Mouse (Mus musculus) kidney, postnatal 0 days (tissue): ENCODE results near the gene Slc43a1. TPM values are rescaled to one million over a fixed set of nuclear protein-coding genes. Genes with fewer than 3 reads are reported as not detected.
"Not testable (repeated sequence)": the region's sequence is repeated elsewhere in the genome, so short reads cannot be mapped to it uniquely, and the experiment has no call there.

ENCODE experiments used
- ATAC-seq: fragments of 200-750 bp; cut with Nextera tagmentation; replicated peaks from 2 replicates; pipeline ENCODE4 v1.8.0; 2017; ENCODE audit warnings: low read depth, moderate number of reproducible peaks, moderate TSS enrichment, moderate library complexity; ENCODE audit not compliant: low FRiP score
- DNase-seq: peaks from one replicate; pipeline ENCODE4 v3.0.0-alpha.2; 2016; ENCODE audit warnings: low spot score
- H3K27ac ChIP-seq: fragments of 300-500 bp; sonication (generic); 2 replicates; pipeline ENCODE4 v1.5.1; 2014; ENCODE audit warnings: mild to moderate bottlenecking
- H3K27me3 ChIP-seq: fragments of 300-500 bp; sonication (generic); 2 replicates; pipeline ENCODE4 v1.6.1; 2014; ENCODE audit warnings: low read length, mixed read lengths; ENCODE audit not compliant: insufficient read depth
- H3K36me3 ChIP-seq: fragments of 300-500 bp; sonication (generic); 2 replicates; pipeline ENCODE4 v1.6.1; 2014; ENCODE audit warnings: low read length, mixed read lengths; ENCODE audit not compliant: insufficient read depth
- H3K4me1 ChIP-seq: fragments of 300-500 bp; sonication (generic); replicated peaks from 2 replicates; pipeline ENCODE4 v1.6.1; 2014; ENCODE audit warnings: antibody characterized with exemption, low read length, mixed read lengths; ENCODE audit not compliant: insufficient read depth
- H3K4me2 ChIP-seq: fragments of 300-500 bp; sonication (generic); 2 replicates; pipeline ENCODE4 v1.6.1; 2014; ENCODE audit warnings: mild to moderate bottlenecking, low read length, moderate library complexity, mixed read lengths
- H3K4me3 ChIP-seq: fragments of 300-500 bp; sonication (generic); replicated peaks from 2 replicates; pipeline ENCODE4 v1.5.1; 2014; ENCODE audit warnings: low read depth, low read length
- H3K9ac ChIP-seq: fragments of 300-500 bp; sonication (generic); 2 replicates; pipeline ENCODE4 v1.6.1; 2014; ENCODE audit warnings: low read depth, low read length
- H3K9me3 ChIP-seq: fragments of 300-500 bp; sonication (generic); replicated peaks from 2 replicates; pipeline ENCODE4 v1.6.1; 2016; ENCODE audit warnings: low read length, inconsistent platforms, mixed read lengths
- CTCF ChIP-seq: IDR thresholded peaks from 2 replicates; pipeline ENCODE4 v1.5.1; 2016; ENCODE audit warnings: antibody characterized with exemption, low read depth, mild to moderate bottlenecking, moderate library complexity
- WGBS: fragments of 180-500 bp; shearing (Covaris S2); extraction: QIAGEN DNeasy Blood & Tissue Kit; methylation state at CpG from one replicate; pipeline ENCODE4 v1.1.7; 2014; 5-methylcytosine and 5-hydroxymethylcytosine counted together
- polyA plus RNA-seq: library from polyadenylated mRNA; unstranded; fragments of >200 nt; fragmentation: Nextera tagmentation; extraction: Ambion mirVana; gene quantifications from 2 replicates; pipeline ENCODE4 v1.2.1, GENCODE M21; 2015

The Slc43a1 gene
- polyA plus RNA-seq, 1 experiment from 2014 or later, result 8.5 TPM

DNA sequence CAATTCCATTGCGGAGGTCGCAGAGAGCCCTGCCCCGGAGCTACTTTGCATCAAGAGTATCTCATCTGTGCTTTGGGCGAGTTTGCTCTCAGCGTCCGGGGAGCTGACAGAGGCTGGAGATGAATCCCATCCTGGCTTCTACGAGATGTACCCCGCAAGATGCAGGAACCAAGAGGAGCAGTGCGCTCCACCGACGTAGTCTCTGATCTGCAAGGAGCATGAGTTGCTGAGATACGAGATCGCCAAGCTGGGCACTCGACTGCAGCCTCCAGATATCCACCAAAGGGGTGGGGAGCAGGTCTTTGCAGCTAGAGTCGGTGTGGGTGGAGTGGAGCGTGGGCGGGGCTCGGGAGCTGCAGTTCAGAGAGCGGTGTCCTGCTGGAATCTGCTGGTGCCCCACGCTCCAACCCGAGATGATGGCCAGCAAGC lies 40.1 kb upstream of the Slc43a1 start, which contains the start of gene Ube2l6:
Ube2l6 (plus strand) TSS at position 336 of the 429 bp plus-strand sequence.
- 0% methylated on average over 21 of the region's 21 CpGs for WGBS
- Histone ChIP-seq H3K4me1 (no peaks in the 10 kb centered on the region), H3K27me3 (no peaks in the 10 kb centered on the region), H3K9me3 (no peaks in the 10 kb centered on the region), H3K9ac (peak within 1 kb of the TSS; percentile 60), H3K4me3 (peak within 1 kb of the TSS; percentile 67), H3K4me2 (peak within 1 kb of the TSS; percentile 97), H3K27ac (peak within 1 kb of the TSS; percentile 70), H3K36me3 (no peaks in the 10 kb centered on the region)
- peak; percentile 73 for ATAC-seq
- no peak for TF ChIP-seq CTCF
- peak; percentile 86 for DNase-seq

DNA sequence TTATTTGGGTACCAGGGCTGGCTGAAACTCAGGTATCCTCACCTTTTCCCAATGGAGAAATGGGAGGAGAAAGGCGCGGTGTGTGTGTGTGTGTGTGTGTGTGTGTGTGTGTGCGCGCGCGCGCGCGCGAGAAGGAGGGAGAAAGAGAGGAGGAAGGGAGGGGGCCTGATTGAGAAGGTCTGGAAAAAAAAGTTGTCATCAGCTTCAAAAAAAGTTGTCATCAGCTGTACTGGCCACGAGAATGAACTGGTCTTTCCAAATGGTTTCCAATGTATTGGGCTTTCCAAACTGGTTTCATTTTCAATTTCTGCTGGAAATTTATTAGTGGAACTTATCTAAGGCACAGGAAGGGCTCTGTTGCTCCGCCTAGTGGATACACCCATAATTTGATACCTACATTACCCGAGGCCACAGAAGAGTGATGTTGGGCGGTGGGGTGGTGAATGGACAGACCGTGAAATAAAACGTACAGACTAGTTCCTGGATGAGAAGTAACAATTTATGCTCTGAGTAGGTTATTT lies 39.5 kb upstream of the Slc43a1 start:
- DNase-seq, result peak; percentile 95
- Histone ChIP-seq H3K27me3 (no peaks in the 10 kb centered on the region), H3K9me3 (no peaks in the 10 kb centered on the region), H3K9ac (peak overlapping the region; percentile 60), H3K27ac (peak overlapping the region; percentile 70), H3K4me1 (no peaks in the 10 kb centered on the region), H3K4me3 (peak overlapping the region; percentile 67), H3K4me2 (peak overlapping the region; percentile 97), H3K36me3 (no peaks in the 10 kb centered on the region)
- WGBS, result under 1% methylated on average over 16 of the region's 16 CpGs
- peak; percentile 47 for ATAC-seq
- TF ChIP-seq CTCF, result peak; percentile 85

DNA sequence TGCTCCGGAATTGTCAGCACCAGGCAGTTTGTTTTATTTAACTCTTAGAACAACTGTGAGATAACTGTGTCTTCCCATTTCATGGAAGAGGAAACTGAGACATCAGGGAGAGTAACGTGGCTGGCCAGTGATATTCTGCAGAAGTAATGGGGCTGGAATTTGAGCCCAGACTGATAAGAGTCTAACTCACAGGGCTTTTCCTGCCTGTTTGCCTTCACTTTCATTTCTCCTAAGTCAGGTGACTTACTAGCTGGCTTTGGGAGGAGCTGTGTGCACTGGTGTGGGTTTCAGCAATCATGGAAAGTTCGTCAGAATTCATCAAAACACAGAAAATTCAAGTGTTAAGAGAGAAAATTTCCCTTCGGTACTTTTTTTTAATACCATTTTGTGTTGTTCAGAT lies 38.3 kb upstream of the Slc43a1 start:
- ATAC-seq, result no peak
- Histone ChIP-seq H3K9me3 (no peaks in the 10 kb centered on the region), H3K4me3 (no peak overlapping the region)

GRCm38 (mm10) chr2:84801223-84801622 lies 37.4 kb upstream of the Slc43a1 start:
- not testable (repeated sequence) for DNase-seq, H3K4me3 ChIP-seq, H3K36me3 ChIP-seq, H3K27me3 ChIP-seq, H3K4me1 ChIP-seq, H3K9ac ChIP-seq, ATAC-seq, H3K9me3 ChIP-seq, H3K27ac ChIP-seq, H3K4me2 ChIP-seq
- WGBS, result 80% methylated on average over 4 of the region's 5 CpGs

More for the DNA sequence above, 38.3 kb upstream of the Slc43a1 start:
- no peak overlapping the region for H3K4me2 ChIP-seq
- no peaks in the 10 kb centered on the region for H3K27me3 ChIP-seq
- no peak for TF ChIP-seq CTCF
- DNase-seq, result no peak
- H3K4me1 ChIP-seq, result no peaks in the 10 kb centered on the region
- no peak overlapping the region for H3K9ac ChIP-seq
- no peaks in the 10 kb centered on the region for H3K36me3 ChIP-seq
- H3K27ac ChIP-seq, result no peak overlapping the region
- WGBS, result 76% methylated on average over 4 of the region's 4 CpGs

DNA sequence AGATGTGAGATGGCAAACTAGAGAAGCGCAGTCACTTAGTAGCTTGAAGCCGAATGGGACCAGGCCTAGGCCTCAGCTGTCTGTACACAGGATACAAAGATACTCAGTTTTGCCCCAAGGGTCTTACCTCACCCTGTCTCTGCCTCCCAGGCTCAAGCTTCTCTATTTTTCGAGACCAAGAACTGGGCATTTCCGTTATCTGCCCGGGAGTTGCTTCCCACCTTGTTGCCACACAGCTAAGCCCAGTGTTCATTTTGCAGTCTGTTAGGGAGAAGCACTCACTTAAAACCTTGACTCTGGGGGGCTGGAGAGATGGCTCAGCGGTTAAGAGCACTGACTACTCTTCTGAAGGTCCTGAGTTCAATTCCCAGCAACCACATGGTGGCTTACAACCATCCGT lies 34.7 kb upstream of the Slc43a1 start:
- Histone ChIP-seq H3K4me3 (no peak overlapping the region), H3K9me3 (no peaks in the 10 kb centered on the region), H3K36me3 (0 out of 2 replicates have a peak, but pooled peaks cover under 1% of the 10 kb centered on the region), H3K27ac (no peak overlapping the region), H3K27me3 (no peaks in the 10 kb centered on the region), H3K9ac (no peak overlapping the region), H3K4me2 (no peak overlapping the region), H3K4me1 (no peaks in the 10 kb centered on the region)
- 93% methylated on average over 7 of the region's 7 CpGs for WGBS
- ATAC-seq (no peak), DNase-seq (no peak)
- no peak for TF ChIP-seq CTCF

DNA sequence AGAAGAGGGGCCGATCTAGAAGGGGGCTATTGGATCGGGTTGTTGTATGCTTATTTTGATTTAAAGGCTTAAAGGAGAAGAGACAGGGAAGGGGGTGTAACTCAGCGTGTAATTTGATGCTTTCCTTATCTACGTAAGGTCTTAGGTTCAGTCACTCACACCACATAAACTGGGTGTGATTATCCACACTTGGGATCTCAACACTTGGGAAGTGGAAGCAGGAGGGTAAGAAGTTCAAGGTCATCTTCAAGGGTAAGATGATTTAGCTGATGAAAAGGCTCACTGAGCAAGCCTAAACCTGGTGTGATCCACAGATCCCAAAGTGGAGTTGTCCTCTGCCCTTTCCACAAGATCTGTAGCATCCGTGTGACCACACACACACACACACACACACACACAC lies 32.1 kb upstream of the Slc43a1 start:
- Histone ChIP-seq H3K4me1 (no peaks in the 10 kb centered on the region), H3K9ac (no peak overlapping the region), H3K36me3 (0 out of 2 replicates have a peak, but pooled peaks cover 4% of the 10 kb centered on the region), H3K4me3 (no peak overlapping the region), H3K9me3 (no peaks in the 10 kb centered on the region), H3K27ac (no peak overlapping the region), H3K27me3 (no peaks in the 10 kb centered on the region), H3K4me2 (no peak overlapping the region)
- ATAC-seq, result no peak
- 53% methylated on average over 5 of the region's 5 CpGs for WGBS
- DNase-seq, result no peak
- TF ChIP-seq CTCF, result no peak

DNA sequence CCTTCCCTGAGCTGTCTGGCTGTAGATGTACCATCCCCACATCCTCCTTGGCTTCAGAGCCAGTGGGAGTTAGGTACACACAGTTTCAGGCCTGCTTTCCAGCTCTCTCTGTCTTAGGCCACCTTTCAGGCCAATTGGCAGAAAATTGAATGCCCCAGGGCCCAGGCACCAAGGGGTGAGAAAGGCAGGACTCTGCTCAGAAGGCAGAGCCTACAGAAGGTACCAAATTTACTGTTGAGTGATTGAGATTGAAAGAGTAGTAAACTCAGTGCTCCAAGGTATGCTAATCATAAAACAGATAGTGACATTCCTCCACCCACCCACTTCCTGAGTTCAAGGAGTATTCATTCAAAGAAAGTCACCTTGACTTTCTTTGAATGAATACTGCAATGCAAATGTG lies 29.3 kb upstream of the Slc43a1 start:
- 0 out of 2 replicates have a peak, but pooled peaks cover 4% of the 10 kb centered on the region for H3K36me3 ChIP-seq
- no peak for DNase-seq

More for the DNA sequence above, 29.3 kb upstream of the Slc43a1 start:
- Histone ChIP-seq H3K4me1 (no peaks in the 10 kb centered on the region), H3K27me3 (no peaks in the 10 kb centered on the region), H3K27ac (no peak overlapping the region), H3K4me2 (no peak overlapping the region), H3K4me3 (no peak overlapping the region), H3K9me3 (no peaks in the 10 kb centered on the region), H3K9ac (no peak overlapping the region)
- ATAC-seq, result no peak
- no peak for TF ChIP-seq CTCF
